Mouse (Mus musculus) small intestine, adult 2 months (tissue): ENCODE measurements around the gene Xpnpep3. TPM values are rescaled to one million over a fixed set of nuclear protein-coding genes. Genes with fewer than 3 reads are reported as not detected.
"Not testable (repeated sequence)": the region's sequence is repeated elsewhere in the genome, so short reads cannot be mapped to it uniquely, and the experiment has no call there.

Experiments used
- H3K27ac ChIP-seq: fragments of 200-500 bp; 2 replicates; pipeline ENCODE4 v1.5.1; 2012; ENCODE audit warnings: low read depth, low read length, control low read depth, inconsistent platforms; ENCODE audit not compliant: insufficient read depth
- H3K27me3 ChIP-seq: fragments of 200-500 bp; 2 replicates; pipeline ENCODE4 v1.6.1; 2012; ENCODE audit warnings: mild to moderate bottlenecking, moderate library complexity, low read length, inconsistent platforms; ENCODE audit not compliant: control insufficient read depth, insufficient read depth
- H3K36me3 ChIP-seq: fragments of 200-500 bp; 2 replicates; pipeline ENCODE4 v1.6.1; 2012; ENCODE audit warnings: mild to moderate bottlenecking, low read length, control low read depth, inconsistent platforms; ENCODE audit not compliant: control insufficient read depth, insufficient read depth
- H3K4me1 ChIP-seq: fragments of 200-500 bp; 2 replicates; pipeline ENCODE4 v1.6.1; 2012; ENCODE audit warnings: low read length, inconsistent platforms, mixed read lengths; ENCODE audit not compliant: control insufficient read depth, insufficient read depth, insufficient read length
- H3K4me3 ChIP-seq: fragments of 200-500 bp; 2 replicates; pipeline ENCODE4 v1.5.1; 2012; ENCODE audit warnings: low read depth, mild to moderate bottlenecking, control low read depth, inconsistent platforms, low read length, moderate library complexity
- CTCF ChIP-seq: fragments of 200-500 bp; IDR thresholded peaks from 2 replicates; pipeline ENCODE4 v1.5.1; 2012; ENCODE audit warnings: low read depth, mild to moderate bottlenecking, control low read depth, inconsistent platforms, low read length, moderate library complexity, mixed read lengths; ENCODE audit not compliant: insufficient replicate concordance, insufficient read length; ENCODE audit errors: extremely low read depth
- POLR2A ChIP-seq: fragments of 200-500 bp; IDR thresholded peaks from 2 replicates; pipeline ENCODE4 v1.6.1; 2012; ENCODE audit warnings: low read depth, mild to moderate bottlenecking, control low read depth, inconsistent platforms, low read length, moderate library complexity
- WGBS: fragments of 180-500 bp; shearing (Covaris S2); methylation state at CpG from one replicate; pipeline ENCODE4 v1.1.7; 2018; 5-methylcytosine and 5-hydroxymethylcytosine counted together
- polyA plus RNA-seq: library from polyadenylated mRNA; depleted of rRNA; stranded (reverse); fragments of >200 nt; gene quantifications from 2 replicates; pipeline ENCODE4 v1.2.3, GENCODE M21; 2012

Gene Xpnpep3
- polyA plus RNA-seq, 1 experiment: 2.6 TPM

GRCm38 (mm10) chr15:81479446-81480213 lies 79.7 kb downstream of the Xpnpep3 start:
- H3K4me1 ChIP-seq: no peaks in the 10 kb centered on the region; the same call in 1 of the 2 replicates
- H3K27me3 ChIP-seq: no peaks in the 10 kb centered on the region
- WGBS: 65% methylated on average over 21 of the region's 21 CpGs
- no peak overlapping the region for H3K27ac ChIP-seq
- no peak overlapping the region for H3K4me3 ChIP-seq
- H3K36me3 ChIP-seq: peaks cover 6% of the 10 kb centered on the region
- TF ChIP-seq POLR2A: no peak
- TF ChIP-seq CTCF: no peak

GRCm38 (mm10) chr15:81480284-81480683 lies 80.3 kb downstream of the Xpnpep3 start:
- WGBS: 71% methylated on average over 3 of the region's 3 CpGs
- H3K36me3 ChIP-seq, H3K27me3 ChIP-seq: not testable (repeated sequence)

GRCm38 (mm10) chr15:81480977-81481379 lies 81.0 kb downstream of the Xpnpep3 start:
- 5% methylated on average over 13 of the region's 13 CpGs for WGBS
- TF ChIP-seq CTCF (no peak), POLR2A (no peak; the same call in 1 of the 2 replicates)
- Histone ChIP-seq H3K27ac (0 out of 2 replicates have a peak overlapping the region, but pooled peaks have one; percentile 6), H3K27me3 (no peaks in the 10 kb centered on the region), H3K4me3 (peak overlapping the region; percentile 54), H3K4me1 (peaks cover 2% of the 10 kb centered on the region; the same call in 1 of the 2 replicates), H3K36me3 (no peaks in the 10 kb centered on the region)

More at GRCm38 (mm10) chr15:81480284-81480683, 80.3 kb downstream of the Xpnpep3 start:
- H3K4me1 ChIP-seq, H3K27ac ChIP-seq, H3K4me3 ChIP-seq: not testable (repeated sequence)

GRCm38 (mm10) chr15:81482966-81483365 lies 83.0 kb downstream of the Xpnpep3 start:
- H3K4me1 ChIP-seq: peaks cover 2% of the 10 kb centered on the region; the same call in 1 of the 2 replicates
- no peaks in the 10 kb centered on the region for H3K36me3 ChIP-seq
- H3K27ac ChIP-seq: no peak overlapping the region
- no peak overlapping the region for H3K4me3 ChIP-seq
- no peaks in the 10 kb centered on the region for H3K27me3 ChIP-seq
- TF ChIP-seq CTCF (no peak), POLR2A (no peak)
- WGBS: 89% methylated on average over 2 of the region's 2 CpGs

DNA sequence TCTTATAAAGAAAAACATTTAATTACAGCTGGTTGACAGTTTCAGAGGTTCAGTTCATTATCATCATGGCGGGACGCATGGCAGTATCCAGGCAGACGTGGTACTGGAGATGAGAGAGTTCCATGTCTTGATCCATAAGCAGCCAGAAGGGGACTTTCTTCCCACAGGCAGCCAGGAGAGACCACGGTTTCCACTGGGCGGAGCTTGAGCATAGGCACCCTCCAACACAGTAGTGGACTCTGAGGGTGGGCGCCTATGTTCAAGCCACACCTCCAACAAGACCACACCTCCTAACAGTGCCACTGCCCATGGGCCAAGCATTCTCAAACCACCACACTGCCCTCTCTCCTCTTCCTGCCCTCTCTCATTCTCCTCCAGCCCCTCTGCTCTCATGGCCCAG lies 83.8 kb downstream of the Xpnpep3 start:
- H3K36me3 ChIP-seq: no peaks in the 10 kb centered on the region
- 92% methylated on average over 6 of the region's 6 CpGs for WGBS
- H3K4me1 ChIP-seq: peaks cover 2% of the 10 kb centered on the region; the same call in 1 of the 2 replicates
- TF ChIP-seq POLR2A: no peak
- TF ChIP-seq CTCF: no peak
- H3K27ac ChIP-seq: no peak overlapping the region
- H3K4me3 ChIP-seq: no peak overlapping the region
- H3K27me3 ChIP-seq: no peaks in the 10 kb centered on the region

DNA sequence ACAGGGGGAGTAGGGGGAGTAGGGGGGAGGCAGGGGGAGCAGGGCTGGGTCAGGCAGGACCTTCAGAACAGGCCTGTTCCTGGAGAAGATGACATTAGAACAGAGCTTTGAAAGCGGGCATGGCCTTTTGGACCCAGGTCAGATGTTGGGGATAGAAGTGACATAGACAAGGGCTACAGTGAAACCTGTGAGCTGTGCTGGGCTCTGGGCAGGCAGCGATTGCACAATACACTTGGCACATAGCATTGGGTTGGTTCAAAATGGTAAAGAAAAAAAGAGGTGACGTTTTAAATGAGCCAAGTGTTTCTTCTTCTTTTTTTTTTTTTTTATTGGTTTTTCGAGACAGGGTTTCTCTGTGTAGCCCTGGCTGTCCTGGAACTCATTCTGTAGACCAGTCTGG lies 85.5 kb downstream of the Xpnpep3 start:
- TF ChIP-seq POLR2A (no peak), CTCF (no peak)
- Histone ChIP-seq H3K27ac (no peak overlapping the region), H3K4me1 (peaks cover 2% of the 10 kb centered on the region; the same call in 1 of the 2 replicates), H3K4me3 (no peak overlapping the region), H3K27me3 (no peaks in the 10 kb centered on the region), H3K36me3 (no peaks in the 10 kb centered on the region)
- WGBS: 39% methylated on average over 4 of the region's 4 CpGs

GRCm38 (mm10) chr15:81503466-81503865 lies 103.5 kb downstream of the Xpnpep3 start:
- Histone ChIP-seq H3K4me1 (no peaks in the 10 kb centered on the region), H3K27ac (no peak overlapping the region), H3K4me3 (no peak overlapping the region), H3K27me3 (no peaks in the 10 kb centered on the region), H3K36me3 (no peaks in the 10 kb centered on the region)
- WGBS: 87% methylated on average over 2 of the region's 2 CpGs
- no peak for TF ChIP-seq CTCF
- TF ChIP-seq POLR2A: no peak
